Mouse (Mus musculus) ES-Bruce4 (cell line): ENCODE data around the gene Foxb1.

ENCODE experiments used
- CTCF ChIP-seq: IDR thresholded peaks from one replicate; pipeline ENCODE4 v1.8.1; 2011; ENCODE audit warnings: low read depth, low read length
- EP300 ChIP-seq: IDR thresholded peaks from 2 replicates; pipeline ENCODE4 v1.6.1; 2011; ENCODE audit warnings: low read depth, low read length; ENCODE audit not compliant: insufficient read depth
- POLR2A ChIP-seq: IDR thresholded peaks from one replicate; pipeline ENCODE4 v1.8.1; 2011; ENCODE audit warnings: low read length; ENCODE audit not compliant: insufficient read depth

DNA sequence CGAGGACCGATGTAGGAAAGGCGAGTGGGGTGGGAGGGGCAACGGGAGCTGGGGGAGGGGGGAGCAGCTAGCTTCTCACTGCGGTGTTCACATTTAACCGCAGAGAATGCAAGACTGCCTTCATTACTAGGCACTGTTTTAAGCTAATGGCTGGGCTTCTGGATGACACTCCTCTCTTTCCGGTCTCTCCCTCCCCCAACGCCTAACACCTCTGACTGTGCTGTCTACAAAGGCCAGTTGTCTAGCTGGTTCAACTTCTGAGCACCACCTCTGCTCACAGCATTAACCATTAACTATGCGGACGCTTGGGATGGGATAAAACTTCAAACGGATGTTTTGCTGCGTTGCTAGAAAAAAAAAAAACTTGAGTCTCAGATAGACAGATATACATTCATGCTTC lies 45.3 kb downstream of the Foxb1 start:
- TF ChIP-seq CTCF (no peak), POLR2A (no peak), EP300 (no peak)
